Mouse (Mus musculus) colon, adult 2 months (tissue): ENCODE data around the gene Gm14391. TPM values are rescaled to one million over a fixed set of nuclear protein-coding genes. Genes with fewer than 3 reads are reported as not detected.

Experiments used
- polyA plus RNA-seq: library from polyadenylated mRNA; depleted of rRNA; stranded (reverse); fragments of >200 nt; gene quantifications from 2 replicates; pipeline ENCODE4 v1.2.3, GENCODE M21; 2012; rRNA removed

The Gm14391 gene
- polyA plus RNA-seq: 1.9 TPM in 2 replicates

DNA sequence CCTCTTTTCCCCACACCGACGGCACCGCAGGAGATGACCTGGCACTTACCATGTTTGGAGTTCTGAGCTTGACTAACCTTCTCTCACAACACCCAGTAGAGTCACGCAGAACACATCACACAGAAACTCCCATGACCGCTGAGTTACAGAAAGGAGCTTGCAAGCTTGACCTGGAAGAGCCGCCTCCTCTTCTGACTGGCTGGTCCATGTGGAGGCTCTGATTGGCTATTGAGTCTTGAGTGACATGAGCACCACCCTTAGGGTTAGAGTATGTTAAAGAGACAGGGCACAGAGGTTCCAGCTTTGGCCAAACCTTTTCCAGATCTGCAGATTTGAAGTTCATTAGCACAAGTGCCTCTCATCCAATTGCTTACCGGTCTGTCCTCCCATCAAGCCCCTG is at the start of gene Gm14391:
TSS of gene Gm14391 (minus strand) at position 186 of the 400 bp plus-strand sequence.

GRCm38 (mm10) chr2:175175401-175176180 is 31.1 kb downstream of the Gm14391 start, which contains the start of gene Gm14443:
Gm14443 (minus strand) TSS chr2:175175871.

GRCm38 (mm10) chr2:175141993-175142295 is 64.8 kb downstream of the Gm14391 start, which contains the start of gene Gm14399:
Gm14399 (minus strand) TSS chr2:175142012.

Other genes with a start within 250 kb of the Gm14391 start
- not detected in 2 replicates for gene Gm14444, start 196.7 kb downstream of the Gm14391 start, polyA plus RNA-seq
- gene Gm14393, start 139.1 kb downstream of the Gm14391 start, polyA plus RNA-seq: not detected in 2 replicates
- gene Gm14399, start 64.9 kb downstream of the Gm14391 start, polyA plus RNA-seq: 0.12 and 0.28 TPM in 2 replicates
- 0.06 and 0.08 TPM in 2 replicates for gene Gm14443, start 31.0 kb downstream of the Gm14391 start, polyA plus RNA-seq
- not detected in 2 replicates for gene Gm14440, start 68.2 kb upstream of the Gm14391 start, polyA plus RNA-seq
- 0.37 and 0.72 TPM in 2 replicates for gene Gm4631, start 131.3 kb upstream of the Gm14391 start, polyA plus RNA-seq
- gene Zfp968, start 165.5 kb upstream of the Gm14391 start, polyA plus RNA-seq: 0.16 and 0.58 TPM in 2 replicates
- 2.0 and 2.2 TPM in 2 replicates for gene Gm4724, start 228.9 kb upstream of the Gm14391 start, polyA plus RNA-seq